Mouse (Mus musculus) cerebellum, adult 2 months (tissue): Measurements from ENCODE around the gene 5430419D17Rik. TPM values are rescaled to one million over a fixed set of nuclear protein-coding genes. Genes with fewer than 3 reads are reported as not detected.

ENCODE experiments used
- DNase-seq, 2 experiments: peaks; one replicate each; pipeline ENCODE4 v3.0.0; 2021
- H3K27ac ChIP-seq: fragments of 200-500 bp; 2 replicates; pipeline ENCODE4 v1.5.1; 2012; ENCODE audit warnings: low read length, control low read depth, inconsistent platforms; ENCODE audit not compliant: insufficient read depth
- H3K27me3 ChIP-seq: fragments of 200-500 bp; 2 replicates; pipeline ENCODE4 v1.6.1; 2012; ENCODE audit warnings: inconsistent platforms, mild to moderate bottlenecking, low read length, moderate library complexity; ENCODE audit not compliant: control insufficient read depth, insufficient read depth
- H3K4me1 ChIP-seq: fragments of 200-500 bp; 2 replicates; pipeline ENCODE4 v1.6.1; 2011; ENCODE audit warnings: low read length; ENCODE audit not compliant: control insufficient read depth, insufficient read depth
- H3K4me3 ChIP-seq: fragments of 200-500 bp; replicated peaks from 2 replicates; pipeline ENCODE3; 2011; ENCODE audit warnings: mild to moderate bottlenecking, low read depth, low read length, control low read depth; ENCODE audit not compliant: insufficient read depth
- CTCF ChIP-seq: fragments of 200-500 bp; IDR thresholded peaks from 2 replicates; pipeline ENCODE4 v1.5.1; 2011; ENCODE audit warnings: low read depth, mild to moderate bottlenecking, control low read depth, low read length, moderate library complexity, borderline replicate concordance; ENCODE audit not compliant: insufficient read depth
- POLR2A ChIP-seq: fragments of 200-500 bp; IDR thresholded peaks from 2 replicates; pipeline ENCODE4 v1.6.1; 2011; ENCODE audit warnings: low read length, control low read depth, borderline replicate concordance; ENCODE audit not compliant: insufficient read depth
- WGBS: fragments of 180-500 bp; shearing (Covaris S2); methylation state at CpG from one replicate; pipeline ENCODE4 v1.1.7; 2018; 5-methylcytosine and 5-hydroxymethylcytosine counted together
- polyA plus RNA-seq: library from polyadenylated mRNA; depleted of rRNA; stranded (reverse); fragments of >200 nt; gene quantifications from 2 replicates; pipeline ENCODE4 v1.2.3, GENCODE M21; 2012

Gene 5430419D17Rik
- polyA plus RNA-seq, 1 experiment, result 0.38 TPM

- no peak overlapping the region for H3K4me3 ChIP-seq
- no peaks in the 10 kb centered on the region for H3K27me3 ChIP-seq
- 76% methylated on average over 12 of the region's 12 CpGs for WGBS
- no peak for DNase-seq
- TF ChIP-seq CTCF (no peak), POLR2A (no peak)
- H3K4me1 ChIP-seq, result no peaks in the 10 kb centered on the region
- no peak overlapping the region for H3K27ac ChIP-seq
Observed at GRCm38 (mm10) chr7:131317587-131317986, 143.4 kb downstream of the 5430419D17Rik start.

GRCm38 (mm10) chr7:131318340-131318739, 144.1 kb downstream of the 5430419D17Rik start:
- Histone ChIP-seq H3K4me3 (no peak overlapping the region), H3K27ac (no peak overlapping the region), H3K4me1 (no peaks in the 10 kb centered on the region), H3K27me3 (no peaks in the 10 kb centered on the region)
- WGBS, result 82% methylated on average over 7 of the region's 7 CpGs
- TF ChIP-seq CTCF (no peak), POLR2A (no peak)
- no peak for DNase-seq

GRCm38 (mm10) chr7:131322192-131322591, 148.0 kb downstream of the 5430419D17Rik start, which contains the start of gene Cuzd1:
Gene Cuzd1, minus strand, starts transcription at chr7:131322292.
- Histone ChIP-seq H3K4me1 (no peaks in the 10 kb centered on the region), H3K27ac (no peak within 1 kb of the TSS), H3K4me3 (no peak within 1 kb of the TSS), H3K27me3 (no peaks in the 10 kb centered on the region)
- TF ChIP-seq CTCF (no peak), POLR2A (no peak)
- WGBS, result 28% methylated on average over 2 of the region's 2 CpGs
- DNase-seq, result no peak

- DNase-seq, result no peak
- H3K4me3 ChIP-seq, result no peak overlapping the region
- 93% methylated on average over 5 of the region's 5 CpGs for WGBS
- no peaks in the 10 kb centered on the region for H3K27me3 ChIP-seq
- H3K27ac ChIP-seq, result no peak overlapping the region
- H3K4me1 ChIP-seq, result no peaks in the 10 kb centered on the region
- TF ChIP-seq CTCF, result no peak
Observed at GRCm38 (mm10) chr7:131327054-131327453, 152.9 kb downstream of the 5430419D17Rik start.

GRCm38 (mm10) chr7:131329416-131329815, 155.2 kb downstream of the 5430419D17Rik start, which contains the start of gene Fam24b:
Gene Fam24b, minus strand, starts transcription at chr7:131329516.
- Histone ChIP-seq H3K27ac (no peak within 1 kb of the TSS), H3K4me3 (no peak within 1 kb of the TSS), H3K27me3 (no peaks in the 10 kb centered on the region), H3K4me1 (no peaks in the 10 kb centered on the region)
- 92% methylated on average over 5 of the region's 5 CpGs for WGBS
- no peak for DNase-seq
- TF ChIP-seq CTCF (no peak), POLR2A (no peak)

- H3K4me3 ChIP-seq, result no peak overlapping the region
- no peaks in the 10 kb centered on the region for H3K27me3 ChIP-seq
- no peak for DNase-seq
- no peak overlapping the region for H3K27ac ChIP-seq
- H3K4me1 ChIP-seq, result no peaks in the 10 kb centered on the region
- 74% methylated on average over 2 of the region's 2 CpGs for WGBS
- TF ChIP-seq POLR2A (no peak), CTCF (no peak)
Observed at GRCm38 (mm10) chr7:131331688-131332087, 157.5 kb downstream of the 5430419D17Rik start.

GRCm38 (mm10) chr7:131333564-131333963, 159.4 kb downstream of the 5430419D17Rik start, which contains the start of gene Fam24a:
Gene Fam24a, plus strand, starts transcription at chr7:131333864.
- 46% methylated on average over 1 of the region's 1 CpGs for whole genome bisulfite sequencing
- H3K27ac ChIP-seq, result no peak within 1 kb of the TSS
- H3K4me1 ChIP-seq, result no peaks in the 10 kb centered on the region
- H3K4me3 ChIP-seq, result no peak within 1 kb of the TSS
- TF ChIP-seq CTCF, result no peak
- TF ChIP-seq POLR2A, result no peak
- no peak for DNase-seq
- no peaks in the 10 kb centered on the region for H3K27me3 ChIP-seq

GRCm38 (mm10) chr7:131337502-131338068, 163.4 kb downstream of the 5430419D17Rik start:
- 71% methylated on average over 8 of the region's 8 CpGs for WGBS
- Histone ChIP-seq H3K4me3 (no peak overlapping the region), H3K4me1 (no peaks in the 10 kb centered on the region), H3K27ac (no peak overlapping the region), H3K27me3 (no peaks in the 10 kb centered on the region)
- no peak for DNase-seq
- no peak for TF ChIP-seq CTCF
- TF ChIP-seq POLR2A, result no peak
